Mouse (Mus musculus): ENCODE data around the gene Nudcd3.

DNA sequence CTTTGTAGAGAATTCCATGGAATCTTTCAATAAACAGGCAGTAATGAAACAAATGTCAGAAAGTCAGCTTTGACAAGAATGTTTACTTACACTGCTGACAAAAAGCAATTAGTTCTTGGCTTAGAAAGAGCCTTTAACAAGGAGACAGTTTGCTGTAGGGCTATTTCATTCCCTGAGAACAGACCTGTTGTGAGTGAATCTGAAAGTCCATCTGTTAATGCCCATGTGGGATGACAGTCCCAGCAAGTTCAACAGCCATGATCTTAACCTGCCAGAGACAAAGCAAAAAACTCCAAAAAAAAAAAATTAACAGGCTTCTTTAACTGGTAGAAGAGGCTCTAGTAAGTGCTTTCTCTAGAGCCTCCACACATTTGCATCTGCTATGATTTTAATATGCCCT, 38.7 kb downstream of the Nudcd3 start:
- no peak for TF ChIP-seq UBTF (IDR thresholded peaks at IDR 0.05; ENCODE audit: low read depth, low read length)
- TF ChIP-seq POLR2A (IDR thresholded peaks at IDR 0.05; ENCODE audit: low read depth, low read length), result no peak
- no peak for TF ChIP-seq TBP (conservative IDR thresholded peaks at IDR 0.05; ENCODE audit: low read depth, low read length)
